Mouse (Mus musculus) forebrain, embryonic 16.5 days (tissue): ENCODE measurements at regions not wholly inside any gene's neighbourhood (a gene's known extent, or its start where the extent isn't known, plus 50 kb on each side); places are given as distances from the start of the nearest gene placed in this dataset.
A peak's percentile ranks its signal among the peaks of the same experiment; 100 is the strongest.
"Not testable (repeated sequence)": the region's sequence is repeated elsewhere in the genome, so short reads cannot be mapped to it uniquely, and the experiment has no call there.

Experiments used
- ATAC-seq: fragments of 200-750 bp; cut with Nextera tagmentation; 2 replicates; pipeline ENCODE4 v1.8.0; 2017; ENCODE audit warnings: mild to moderate bottlenecking, moderate library complexity
- H3K27ac ChIP-seq: fragments of 300-500 bp; sonication (generic); 2 replicates; pipeline ENCODE4 v1.5.1; 2014; ENCODE audit warnings: low read length, control low read depth
- H3K27me3 ChIP-seq: fragments of 300-500 bp; sonication (generic); replicated peaks from 2 replicates; pipeline ENCODE4 v1.6.1; 2014; ENCODE audit warnings: low read length; ENCODE audit not compliant: control insufficient read depth, insufficient read depth
- H3K36me3 ChIP-seq: fragments of 300-500 bp; sonication (generic); 2 replicates; pipeline ENCODE4 v1.6.1; 2014; ENCODE audit not compliant: control insufficient read depth, insufficient read depth
- H3K4me1 ChIP-seq: fragments of 300-500 bp; sonication (generic); replicated peaks from 2 replicates; pipeline ENCODE4 v1.6.1; 2014; ENCODE audit warnings: low read length; ENCODE audit not compliant: control insufficient read depth, insufficient read depth
- H3K4me2 ChIP-seq: fragments of 300-500 bp; sonication (generic); 2 replicates; pipeline ENCODE4 v1.6.1; 2014; ENCODE audit warnings: mild to moderate bottlenecking, low read length, control low read depth
- H3K4me3 ChIP-seq: fragments of 300-500 bp; sonication (generic); replicated peaks from 2 replicates; pipeline ENCODE4 v1.5.1; 2014; ENCODE audit warnings: mild to moderate bottlenecking, low read length, control low read depth
- H3K9ac ChIP-seq: fragments of 300-500 bp; sonication (generic); replicated peaks from 2 replicates; pipeline ENCODE4 v1.6.1; 2014; ENCODE audit warnings: low read depth, low read length, control low read depth
- H3K9me3 ChIP-seq: fragments of 300-500 bp; sonication (generic); 2 replicates; pipeline ENCODE4 v1.6.1; 2016; ENCODE audit warnings: low read length; ENCODE audit not compliant: control insufficient read depth
- WGBS: fragments of 180-500 bp; shearing (Covaris S2); extraction: QIAGEN DNeasy Blood & Tissue Kit; methylation state at CpG from one replicate; pipeline ENCODE4 v1.1.7; 2014; 5-methylcytosine and 5-hydroxymethylcytosine counted together

DNA sequence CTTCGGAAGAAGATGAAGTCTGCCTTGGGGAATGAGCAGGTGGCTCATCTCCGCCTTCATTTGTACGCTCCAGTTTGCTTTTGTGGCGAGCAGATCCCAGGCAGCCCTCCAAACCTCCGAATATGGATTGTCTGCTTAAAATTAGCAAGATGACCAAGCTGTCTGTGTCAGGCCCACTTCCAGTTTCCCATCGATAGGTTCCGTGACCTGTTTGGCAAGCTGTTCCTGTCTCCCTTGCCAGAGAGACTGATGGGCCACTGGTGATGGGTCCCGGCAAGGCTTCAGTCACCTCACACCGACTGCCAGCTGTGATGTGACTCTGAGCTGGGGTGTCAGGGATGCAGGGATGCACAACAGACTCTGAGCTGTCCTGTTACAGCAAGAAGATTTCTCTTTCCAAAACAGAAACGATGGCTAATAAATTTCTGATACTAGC, 96.4 kb downstream of the Enc1 start:
- Histone ChIP-seq H3K27ac (0 out of 2 replicates have a peak overlapping the region, but pooled peaks have one; percentile 26), H3K9me3 (no peaks in the 10 kb centered on the region), H3K36me3 (no peaks in the 10 kb centered on the region), H3K4me3 (no peak overlapping the region), H3K9ac (no peak overlapping the region), H3K4me2 (no peak overlapping the region), H3K27me3 (no peaks in the 10 kb centered on the region), H3K4me1 (peaks cover 18% of the 10 kb centered on the region)
- peak; percentile 41; the same call in 1 of the 2 replicates for ATAC-seq
- WGBS, result 34% methylated on average over 10 of the region's 10 CpGs

- no peak for ATAC-seq
- Histone ChIP-seq H3K36me3 (no peaks in the 10 kb centered on the region), H3K9ac (no peak overlapping the region), H3K27me3 (no peaks in the 10 kb centered on the region), H3K4me3 (no peak overlapping the region), H3K4me1 (peaks cover 15% of the 10 kb centered on the region), H3K4me2 (no peak overlapping the region), H3K9me3 (no peaks in the 10 kb centered on the region), H3K27ac (no peak overlapping the region)
- 6% methylated on average over 10 of the region's 10 CpGs for WGBS
These were observed 93.1 kb downstream of the Enc1 start for GRCm38 (mm10) chr13:97333801-97334534.

- Histone ChIP-seq H3K36me3 (no peaks in the 10 kb centered on the region), H3K4me3 (no peak overlapping the region), H3K4me2 (no peak overlapping the region), H3K27ac (no peak overlapping the region), H3K9me3 (no peaks in the 10 kb centered on the region), H3K27me3 (no peaks in the 10 kb centered on the region), H3K9ac (no peak overlapping the region), H3K4me1 (no peaks in the 10 kb centered on the region; the same call in 1 of the 2 replicates)
- 92% methylated on average over 14 of the region's 14 CpGs for WGBS
- no peak for ATAC-seq
These were observed 90.2 kb downstream of the Enc1 start for GRCm38 (mm10) chr13:97331072-97331471.

DNA sequence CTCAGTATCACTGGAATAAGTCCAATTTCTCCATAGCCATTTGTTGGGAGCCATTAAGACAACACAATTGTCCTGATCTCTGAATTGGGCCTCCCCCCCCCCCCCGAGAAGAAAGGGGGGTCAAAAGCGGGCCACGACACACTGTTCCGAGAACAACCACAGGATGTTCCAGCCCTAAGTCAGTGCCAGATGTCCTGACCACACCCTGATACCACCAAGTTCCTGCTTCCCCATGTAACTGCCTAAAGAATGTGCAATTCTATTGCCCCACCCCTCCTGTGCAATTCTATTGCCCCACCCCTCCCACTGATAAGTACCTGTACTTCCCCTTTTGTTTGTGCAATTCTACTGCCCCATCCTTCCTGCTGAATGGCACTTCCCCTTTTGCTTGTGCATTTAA, 80.4 kb downstream of the Enc1 start:
- H3K27me3 ChIP-seq, H3K27ac ChIP-seq, H3K4me1 ChIP-seq, H3K4me3 ChIP-seq, H3K9me3 ChIP-seq, ATAC-seq, H3K4me2 ChIP-seq, H3K9ac ChIP-seq, H3K36me3 ChIP-seq: not testable (repeated sequence)
- WGBS, result 85% methylated on average over 4 of the region's 4 CpGs

GRCm38 (mm10) chr13:97320756-97321155, 79.9 kb downstream of the Enc1 start:
- no peak for ATAC-seq
- Histone ChIP-seq H3K9ac (no peak overlapping the region), H3K27me3 (no peaks in the 10 kb centered on the region), H3K4me1 (no peaks in the 10 kb centered on the region), H3K36me3 (no peaks in the 10 kb centered on the region), H3K9me3 (no peaks in the 10 kb centered on the region), H3K27ac (no peak overlapping the region), H3K4me2 (no peak overlapping the region), H3K4me3 (no peak overlapping the region)
- WGBS, result 34% methylated on average over 2 of the region's 4 CpGs

GRCm38 (mm10) chr13:97320298-97320697, 79.4 kb downstream of the Enc1 start:
- 94% methylated on average over 1 of the region's 1 CpGs for WGBS
- Histone ChIP-seq H3K27me3 (no peaks in the 10 kb centered on the region), H3K36me3 (no peaks in the 10 kb centered on the region), H3K4me1 (no peaks in the 10 kb centered on the region), H3K27ac (no peak overlapping the region), H3K4me3 (no peak overlapping the region), H3K9me3 (no peaks in the 10 kb centered on the region), H3K9ac (no peak overlapping the region), H3K4me2 (no peak overlapping the region)
- no peak for ATAC-seq

- peaks cover 7% of the 10 kb centered on the region for H3K4me1 ChIP-seq
- no peak for ATAC-seq
These were observed 76.7 kb downstream of the Enc1 start for GRCm38 (mm10) chr13:97317633-97318032.

GRCm38 (mm10) chr13:97312420-97313370, 71.8 kb downstream of the Enc1 start:
- 48% methylated on average over 16 of the region's 16 CpGs for WGBS

More at GRCm38 (mm10) chr13:97317633-97318032, 76.7 kb downstream of the Enc1 start:
- no peak overlapping the region for H3K9ac ChIP-seq
- H3K36me3 ChIP-seq, result no peaks in the 10 kb centered on the region
- H3K4me3 ChIP-seq, result no peak overlapping the region
- H3K4me2 ChIP-seq, result no peak overlapping the region
- no peaks in the 10 kb centered on the region for H3K27me3 ChIP-seq
- no peak overlapping the region for H3K27ac ChIP-seq
- no peaks in the 10 kb centered on the region for H3K9me3 ChIP-seq
- WGBS, result 22% methylated on average over 3 of the region's 3 CpGs

GRCm38 (mm10) chr13:97311340-97311739, 70.4 kb downstream of the Enc1 start:
- H3K9me3 ChIP-seq, result no peaks in the 10 kb centered on the region
- peaks cover 8% of the 10 kb centered on the region for H3K4me1 ChIP-seq
- no peak overlapping the region for H3K4me2 ChIP-seq
- H3K36me3 ChIP-seq, result no peaks in the 10 kb centered on the region
- H3K27ac ChIP-seq, result no peak overlapping the region
- 5% methylated on average over 4 of the region's 4 CpGs for WGBS
- H3K27me3 ChIP-seq, result no peaks in the 10 kb centered on the region
- no peak overlapping the region for H3K9ac ChIP-seq
- no peak overlapping the region for H3K4me3 ChIP-seq
- ATAC-seq, result no peak

More at GRCm38 (mm10) chr13:97312420-97313370, 71.8 kb downstream of the Enc1 start:
- Histone ChIP-seq H3K4me2 (no peak overlapping the region), H3K27ac (no peak overlapping the region), H3K4me1 (peaks cover 8% of the 10 kb centered on the region), H3K9ac (no peak overlapping the region), H3K27me3 (no peaks in the 10 kb centered on the region), H3K4me3 (no peak overlapping the region), H3K36me3 (no peaks in the 10 kb centered on the region), H3K9me3 (no peaks in the 10 kb centered on the region)
- ATAC-seq, result peak; percentile 61; the same call in 1 of the 2 replicates
